Mouse (Mus musculus): ENCODE results near the gene Rnf224.
A peak's percentile ranks its signal among the peaks of the same experiment; 100 is the strongest.

- peak; percentile 99 for TF ChIP-seq POLR2A (IDR thresholded peaks at IDR 0.05; ENCODE audit: borderline replicate concordance, insufficient read depth, low read length)
- peak; percentile 17; the same call in 1 of the 2 replicates for TF ChIP-seq CTCF (IDR thresholded peaks at IDR 0.05; ENCODE audit: borderline replicate concordance, insufficient read depth, low read depth, low read length)
These were observed 12.2 kb downstream of the Rnf224 start, which contains the start of gene Tubb4b for GRCm38 (mm10) chr2:25224492-25224765.

Data from cerebellum, adult 2 months (tissue).